Mouse (Mus musculus) liver, embryonic 14.5 days (tissue): Measurements from ENCODE around the gene Rock2.

Source experiments
- CTCF ChIP-seq: IDR thresholded peaks from 2 replicates; pipeline ENCODE4 v1.5.1; 2016; ENCODE audit warnings: antibody characterized with exemption, low read depth, control low read depth
- EP300 ChIP-seq: IDR thresholded peaks from 2 replicates; pipeline ENCODE4 v1.6.1; 2016; ENCODE audit warnings: antibody characterized with exemption, low read depth

- TF ChIP-seq CTCF = no peak
- TF ChIP-seq EP300 = no peak
Observed at GRCm38 (mm10) chr12:16985778-16986177, 91.1 kb downstream of the Rock2 start.
